Mouse (Mus musculus) limb, embryonic 14.5 days (tissue): ENCODE results near the gene Sertad2. TPM values are rescaled to one million over a fixed set of nuclear protein-coding genes. Genes with fewer than 3 reads are reported as not detected.

Source experiments
- ATAC-seq: fragments of 200-750 bp; cut with Nextera tagmentation; 2 replicates; pipeline ENCODE4 v1.8.0; 2017; ENCODE audit warnings: low read depth, moderate number of reproducible peaks, moderate TSS enrichment; ENCODE audit not compliant: low FRiP score
- DNase-seq: peaks from one replicate; pipeline ENCODE4 v3.0.0-alpha.2; 2015; ENCODE audit warnings: low spot score
- H3K27ac ChIP-seq: fragments of 300-500 bp; sonication (generic); replicated peaks from 2 replicates; pipeline ENCODE4 v1.5.1; 2014; ENCODE audit warnings: low read depth, mild to moderate bottlenecking, low read length, moderate library complexity, mixed read lengths
- H3K27me3 ChIP-seq: fragments of 300-500 bp; sonication (generic); 2 replicates; pipeline ENCODE4 v1.6.1; 2014; ENCODE audit warnings: low read length, mixed read lengths; ENCODE audit not compliant: control insufficient read depth, insufficient read depth
- H3K36me3 ChIP-seq: fragments of 300-500 bp; sonication (generic); 2 replicates; pipeline ENCODE4 v1.6.1; 2014; ENCODE audit warnings: mild to moderate bottlenecking, low read length, moderate library complexity, mixed read lengths; ENCODE audit not compliant: control insufficient read depth, insufficient read depth
- H3K4me1 ChIP-seq: fragments of 300-500 bp; sonication (generic); 2 replicates; pipeline ENCODE4 v1.6.1; 2014; ENCODE audit warnings: antibody characterized with exemption, low read length, mixed read lengths; ENCODE audit not compliant: control insufficient read depth, insufficient read depth
- H3K4me2 ChIP-seq: fragments of 300-500 bp; sonication (generic); replicated peaks from 2 replicates; pipeline ENCODE4 v1.6.1; 2014; ENCODE audit warnings: low read depth, mild to moderate bottlenecking, low read length, moderate library complexity; ENCODE audit not compliant: severe bottlenecking
- H3K4me3 ChIP-seq: fragments of 300-500 bp; sonication (generic); replicated peaks from 2 replicates; pipeline ENCODE4 v1.5.1; 2014; ENCODE audit warnings: low read length
- H3K9ac ChIP-seq: fragments of 300-500 bp; sonication (generic); 2 replicates; pipeline ENCODE4 v1.6.1; 2014; ENCODE audit warnings: mild to moderate bottlenecking, low read depth, low read length, moderate library complexity; ENCODE audit not compliant: severe bottlenecking
- H3K9me3 ChIP-seq: fragments of 300-500 bp; sonication (generic); 2 replicates; pipeline ENCODE4 v1.6.1; 2016; ENCODE audit warnings: low read length; ENCODE audit not compliant: control insufficient read depth
- POLR2A ChIP-seq: fragments of 200-500 bp; IDR thresholded peaks from 2 replicates; pipeline ENCODE4 v1.8.0; 2012; ENCODE audit warnings: inconsistent platforms, mild to moderate bottlenecking, moderate library complexity, borderline replicate concordance; ENCODE audit not compliant: insufficient read depth, insufficient read length; ENCODE audit errors: extremely low read depth
- WGBS: fragments of 180-500 bp; shearing (Covaris S2); extraction: QIAGEN DNeasy Blood & Tissue Kit; methylation state at CpG from one replicate; pipeline ENCODE4 v1.1.7; 2014; 5-methylcytosine and 5-hydroxymethylcytosine counted together
- polyA plus RNA-seq, 2 experiments: library from polyadenylated mRNA; depleted of rRNA in 1 of 2; stranded (reverse) in 1 of 2; unstranded in 1 of 2; fragments of >200 nt; fragmentation: Nextera tagmentation in 1 of 2; extraction: Ambion mirVana in 1 of 2; gene quantifications; 2 replicates each; pipeline versions ENCODE4 v1.2.1 to v1.2.3; 2012 to 2014

Gene Sertad2
- polyA plus RNA-seq, 2 experiments: 21.1 to 40.1 TPM

DNA sequence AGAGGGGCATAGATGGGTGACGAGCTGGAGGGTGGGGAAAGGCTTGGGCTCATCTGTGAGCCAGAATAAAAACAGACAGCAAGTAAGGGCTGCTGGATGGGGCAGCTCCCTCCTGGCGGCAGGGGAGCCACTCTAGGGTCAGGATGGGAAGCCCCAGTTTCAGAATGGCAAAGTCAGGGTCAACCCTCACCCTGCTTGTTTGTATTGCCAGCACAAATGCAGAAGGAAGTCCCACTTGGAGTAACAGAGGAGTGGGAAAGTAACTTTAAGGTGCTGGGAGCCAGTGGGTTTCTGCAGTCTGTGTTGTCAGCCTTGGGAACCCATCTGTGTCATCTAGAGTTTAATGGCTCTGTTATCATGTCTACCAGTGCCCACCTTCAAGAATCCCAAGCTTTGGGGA is 136.3 kb downstream of the Sertad2 start:
- 80% methylated on average over 2 of the region's 2 CpGs for WGBS
- no peak overlapping the region for H3K27ac ChIP-seq

DNA sequence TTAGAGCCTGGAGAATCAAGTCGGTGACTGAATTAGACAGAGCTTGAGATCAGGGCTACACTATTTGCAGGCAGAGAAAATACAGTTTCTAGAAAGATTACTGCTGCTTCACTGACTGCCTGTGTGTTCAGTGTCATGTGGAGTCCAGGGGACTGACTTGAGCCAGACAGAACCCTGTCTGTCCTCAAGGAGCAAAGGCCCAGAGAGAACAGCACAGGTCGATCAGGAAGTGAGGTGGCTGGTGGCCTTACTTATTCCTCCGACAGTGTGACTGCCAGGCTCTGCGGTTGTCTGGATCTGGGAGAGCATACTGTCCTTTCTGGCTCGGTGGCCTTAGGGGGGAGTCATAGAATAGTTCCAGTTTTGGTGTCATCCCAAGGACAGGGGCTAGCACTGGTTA is 137.7 kb downstream of the Sertad2 start:
- WGBS: 82% methylated on average over 5 of the region's 5 CpGs

More for the DNA sequence above, 136.3 kb downstream of the Sertad2 start:
- H3K9me3 ChIP-seq: no peaks in the 10 kb centered on the region
- DNase-seq (no peak), ATAC-seq (no peak)
- H3K36me3 ChIP-seq: peaks cover 3% of the 10 kb centered on the region
- H3K4me1 ChIP-seq: no peaks in the 10 kb centered on the region
- no peak for TF ChIP-seq POLR2A
- H3K4me2 ChIP-seq: no peak overlapping the region
- no peaks in the 10 kb centered on the region for H3K27me3 ChIP-seq
- H3K9ac ChIP-seq: no peak overlapping the region
- no peak overlapping the region for H3K4me3 ChIP-seq

DNA sequence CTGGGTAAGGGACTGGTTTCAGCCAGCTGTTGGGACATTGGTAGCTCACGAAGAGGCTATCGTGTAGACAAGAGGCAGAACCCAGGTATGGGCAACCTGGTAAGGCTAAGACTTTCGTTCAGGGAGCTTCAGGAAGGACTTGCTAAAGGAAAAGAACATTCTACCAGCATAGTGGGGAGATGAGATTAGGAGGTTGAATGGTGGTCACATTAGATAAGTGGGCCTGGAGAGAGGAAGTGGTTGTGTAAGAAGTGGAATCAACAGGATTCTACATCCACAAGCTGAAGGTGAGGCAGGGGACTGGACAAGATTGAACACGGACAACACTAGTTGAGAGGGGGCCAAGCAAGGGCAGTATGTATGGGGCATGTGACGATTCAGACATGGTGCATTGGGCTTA is 138.6 kb downstream of the Sertad2 start:
- no peaks in the 10 kb centered on the region for H3K4me1 ChIP-seq
- no peak overlapping the region for H3K4me2 ChIP-seq
- peaks cover 9% of the 10 kb centered on the region for H3K36me3 ChIP-seq
- H3K27ac ChIP-seq: no peak overlapping the region
- TF ChIP-seq POLR2A: no peak
- WGBS: 91% methylated on average over 5 of the region's 5 CpGs
- H3K9ac ChIP-seq: no peak overlapping the region
- ATAC-seq (no peak), DNase-seq (no peak)
- no peaks in the 10 kb centered on the region for H3K27me3 ChIP-seq
- H3K4me3 ChIP-seq: no peak overlapping the region
- H3K9me3 ChIP-seq: no peaks in the 10 kb centered on the region

More for the DNA sequence above, 137.7 kb downstream of the Sertad2 start:
- Histone ChIP-seq H3K4me1 (no peaks in the 10 kb centered on the region), H3K36me3 (peaks cover 5% of the 10 kb centered on the region), H3K4me3 (no peak overlapping the region), H3K9ac (no peak overlapping the region), H3K27me3 (no peaks in the 10 kb centered on the region), H3K27ac (no peak overlapping the region), H3K4me2 (no peak overlapping the region), H3K9me3 (no peaks in the 10 kb centered on the region)
- no peak for ATAC-seq
- no peak for DNase-seq
- no peak for TF ChIP-seq POLR2A

DNA sequence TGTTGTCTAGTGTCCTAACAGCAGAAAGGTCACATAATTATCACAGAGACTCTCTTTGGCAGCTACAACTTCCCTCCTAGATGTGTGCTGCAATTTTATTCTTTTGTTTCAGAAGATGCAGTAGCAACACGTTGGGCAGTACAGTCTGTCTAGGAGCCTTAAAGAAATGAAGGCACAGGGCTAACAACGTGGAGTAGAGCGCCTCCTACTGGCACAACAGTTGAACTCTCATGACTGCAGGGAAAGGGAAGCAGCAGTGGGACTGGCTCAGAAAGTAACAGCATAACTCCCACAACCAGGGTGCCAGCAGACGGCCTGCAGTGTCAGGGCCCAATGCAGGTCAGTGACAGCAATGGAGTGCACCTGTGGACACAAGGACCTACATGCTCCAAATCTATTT is 147.9 kb downstream of the Sertad2 start:
- Histone ChIP-seq H3K27me3 (no peaks in the 10 kb centered on the region), H3K4me2 (no peak overlapping the region), H3K27ac (no peak overlapping the region), H3K4me1 (no peaks in the 10 kb centered on the region), H3K9me3 (no peaks in the 10 kb centered on the region), H3K9ac (no peak overlapping the region), H3K4me3 (no peak overlapping the region), H3K36me3 (peaks cover 24% of the 10 kb centered on the region; the same call in 1 of the 2 replicates)
- ATAC-seq: peak; percentile 72; the same call in 1 of the 2 replicates
- 5% methylated on average over 4 of the region's 4 CpGs for WGBS
- no peak for TF ChIP-seq POLR2A
- peak; percentile 88 for DNase-seq

Other genes with a start within 250 kb of the Sertad2 start
- 15.1 and 18.5 TPM in 2 replicates for gene Slc1a4, start 210.5 kb upstream of the Sertad2 start, polyA plus RNA-seq (2012; rRNA removed)
- 20.1 and 21.8 TPM in 2 replicates for gene Slc1a4, start 210.5 kb upstream of the Sertad2 start, polyA plus RNA-seq (2014; fragmentation: Nextera tagmentation; extraction: Ambion mirVana)
- 25.0 and 33.1 TPM in 2 replicates for gene Aftph, start 198.3 kb downstream of the Sertad2 start, polyA plus RNA-seq (2012; rRNA removed)
- 19.8 and 21.0 TPM in 2 replicates for gene Aftph, start 198.3 kb downstream of the Sertad2 start, polyA plus RNA-seq (2014; fragmentation: Nextera tagmentation; extraction: Ambion mirVana)